Mouse (Mus musculus) thymus, postnatal 14 days (tissue): ENCODE data around the gene Inpp5f.
"Not testable (repeated sequence)": the region's sequence is repeated elsewhere in the genome, so short reads cannot be mapped to it uniquely, and the experiment has no call there.

Experiments
- DNase-seq: peaks from one replicate; pipeline ENCODE4 v3.0.0; 2021

The Inpp5f gene

GRCm38 (mm10) chr7:128610897-128611798, at the start of gene Inpp5f:
Inpp5f (plus strand) TSS chr7:128611328.
- DNase-seq: peak; percentile 99

DNA sequence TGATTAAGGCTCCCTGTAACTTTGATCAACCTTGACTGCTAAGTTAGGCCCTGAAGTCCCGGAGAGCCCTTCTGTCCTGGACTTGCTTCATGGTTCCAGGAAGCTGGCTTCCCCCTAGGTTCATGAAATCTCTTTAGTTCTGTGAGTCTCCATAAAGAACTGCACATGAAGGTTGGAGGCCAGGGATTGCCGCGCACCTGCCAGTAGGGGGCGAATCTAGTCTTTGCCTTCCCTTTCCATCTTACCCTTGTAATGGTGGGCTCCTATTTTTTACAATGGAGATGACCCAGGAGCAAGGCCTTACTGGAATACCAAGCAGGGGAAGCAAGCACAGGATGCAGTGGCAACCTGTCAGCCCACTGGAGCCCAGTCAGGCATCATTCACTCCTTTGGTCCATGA, 47.8 kb upstream of the Inpp5f start:
- DNase-seq: peak; percentile 58

DNA sequence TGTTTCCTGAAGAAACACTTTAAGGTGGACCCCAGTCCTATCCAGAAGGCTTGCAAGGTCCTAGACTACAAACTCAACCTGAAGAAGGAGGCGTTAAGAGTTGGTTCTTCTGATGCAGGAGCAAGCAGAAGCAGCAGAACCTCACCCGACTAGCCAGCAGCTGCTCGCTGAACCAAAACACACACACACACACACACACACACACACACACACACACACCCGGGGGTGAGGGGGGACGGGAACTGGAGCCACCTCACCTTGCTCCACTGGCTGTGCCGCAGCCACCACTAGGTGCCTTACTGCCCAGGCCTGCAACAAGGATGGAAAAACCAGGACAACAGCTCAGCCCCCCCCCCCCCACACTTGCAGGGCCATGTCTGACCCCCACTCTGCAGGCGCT, 44.8 kb upstream of the Inpp5f start:
- DNase-seq: no peak

DNA sequence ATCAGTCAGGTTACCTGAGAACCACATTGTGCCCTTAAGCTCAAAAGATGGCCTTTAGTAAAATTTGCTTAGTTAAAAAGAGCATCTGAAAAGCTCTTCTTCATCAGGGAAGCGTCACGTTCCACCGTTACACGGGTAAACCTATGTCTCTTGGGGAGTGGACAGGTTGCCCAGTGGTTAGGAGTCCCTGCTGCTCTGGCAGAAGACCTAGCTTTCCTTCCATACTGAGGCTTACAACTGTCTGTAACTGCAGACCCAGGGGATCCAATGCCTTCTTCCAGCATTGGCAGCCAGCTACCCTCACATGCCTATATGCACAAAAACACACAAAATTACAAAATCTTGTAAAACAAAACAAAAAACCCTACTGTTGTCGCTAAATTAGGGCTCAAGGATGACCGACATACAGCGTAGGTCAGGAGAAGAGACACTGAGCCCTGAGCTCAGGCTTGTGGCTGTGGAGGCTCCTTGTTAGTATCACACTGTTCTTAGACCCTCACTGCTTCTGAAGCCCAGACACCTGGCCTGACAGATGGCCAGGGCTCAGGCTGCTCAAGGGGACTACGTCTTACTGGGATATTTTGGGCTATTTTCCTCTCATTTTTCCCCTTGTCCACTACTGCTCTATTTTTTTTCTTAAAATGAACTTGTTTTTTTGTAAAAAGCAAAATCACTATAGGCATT, 43.4 kb upstream of the Inpp5f start:
- DNase-seq: no peak

GRCm38 (mm10) chr7:128569429-128569828, 41.7 kb upstream of the Inpp5f start:
- not testable (repeated sequence) for DNase-seq

DNA sequence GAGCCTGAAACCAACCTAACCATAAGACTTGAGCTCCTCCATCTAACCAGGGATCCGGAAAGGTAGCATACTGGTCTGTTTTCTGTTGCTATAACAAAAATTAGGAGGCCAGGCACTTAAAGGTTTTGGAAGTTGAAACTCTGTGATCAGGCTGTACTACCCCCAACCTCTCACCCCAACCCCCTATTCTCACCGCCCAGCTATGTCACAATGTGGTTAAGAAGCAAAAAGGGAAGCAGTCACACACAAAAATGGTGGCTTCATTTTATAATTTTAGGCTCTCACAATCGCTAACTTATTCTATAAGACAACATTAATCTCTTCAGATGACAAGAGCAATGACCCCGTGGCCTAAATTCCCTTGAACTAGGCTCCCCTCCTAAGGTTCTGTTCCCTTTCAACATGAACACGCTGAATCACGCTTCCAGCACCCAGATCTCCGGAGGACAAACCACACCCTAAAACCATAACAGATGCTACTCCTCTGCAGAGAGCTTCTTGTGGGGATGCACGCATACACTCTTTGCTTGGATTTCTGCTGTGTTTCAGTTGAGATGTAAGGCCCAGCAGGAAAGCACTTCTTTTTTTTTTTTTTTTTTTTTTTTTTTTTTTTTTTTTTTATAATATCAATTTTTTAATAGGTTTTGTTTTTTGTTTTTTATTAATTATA, 41.0 kb upstream of the Inpp5f start:
- peak; percentile 14 for DNase-seq

DNA sequence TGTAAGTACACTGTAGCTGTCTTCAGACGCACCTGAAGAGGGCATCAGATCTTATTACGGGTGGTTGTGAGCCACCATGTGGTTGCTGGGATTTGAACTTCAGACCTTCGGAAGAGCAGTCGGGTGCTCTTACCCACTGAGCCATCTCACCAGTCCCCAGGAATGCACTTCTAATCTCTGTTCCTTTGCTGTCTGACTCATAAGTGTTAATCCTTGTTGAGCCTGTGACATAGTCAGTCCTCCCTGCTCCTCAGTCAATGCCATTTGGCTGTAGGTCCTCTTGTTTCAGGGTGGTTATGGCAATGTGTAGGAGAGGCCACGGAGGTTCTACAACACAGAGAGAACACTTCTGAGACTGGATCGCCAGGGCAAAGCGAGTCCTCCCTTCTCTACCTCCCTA, 40.5 kb upstream of the Inpp5f start:
- not testable (repeated sequence) for DNase-seq

DNA sequence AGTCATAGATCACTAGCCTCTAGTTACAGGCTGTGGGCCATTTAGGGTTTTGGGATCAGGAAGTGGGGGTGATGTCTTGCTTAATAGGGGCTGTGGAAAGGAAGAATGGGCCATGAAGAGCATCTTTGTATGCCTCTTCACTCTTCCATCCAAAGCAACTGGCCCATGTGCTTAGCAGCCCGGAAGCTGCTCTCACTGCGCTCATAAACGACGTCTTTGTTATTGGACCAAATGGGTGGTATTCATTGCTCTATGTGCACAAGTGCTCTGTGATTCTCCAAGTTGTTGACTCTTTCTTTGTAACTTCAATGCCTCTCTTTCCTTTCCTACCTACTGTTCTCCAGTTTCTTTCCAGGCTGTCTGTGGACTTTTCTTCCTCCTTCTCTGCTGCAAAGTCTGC, 39.1 kb upstream of the Inpp5f start:
- no peak for DNase-seq

DNA sequence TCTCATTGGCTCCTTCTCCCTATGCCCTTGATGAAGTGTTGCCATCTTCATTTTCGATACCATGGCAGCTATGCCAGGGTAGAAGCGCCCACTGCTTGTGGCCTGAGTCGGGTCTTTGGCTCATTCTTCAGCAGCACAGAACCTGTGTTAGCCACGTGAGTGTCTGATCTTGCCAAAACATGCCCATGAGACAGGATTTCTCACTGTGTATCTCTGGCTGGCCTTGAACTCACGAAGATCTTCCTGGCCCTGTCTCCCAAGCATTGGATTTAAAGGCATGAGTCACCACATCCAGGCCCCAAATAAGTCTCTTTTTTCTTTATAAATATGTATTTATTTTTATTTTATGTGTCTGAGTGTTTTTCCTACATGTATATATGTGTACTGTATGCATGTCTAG, 35.9 kb upstream of the Inpp5f start:
- DNase-seq: no peak

DNA sequence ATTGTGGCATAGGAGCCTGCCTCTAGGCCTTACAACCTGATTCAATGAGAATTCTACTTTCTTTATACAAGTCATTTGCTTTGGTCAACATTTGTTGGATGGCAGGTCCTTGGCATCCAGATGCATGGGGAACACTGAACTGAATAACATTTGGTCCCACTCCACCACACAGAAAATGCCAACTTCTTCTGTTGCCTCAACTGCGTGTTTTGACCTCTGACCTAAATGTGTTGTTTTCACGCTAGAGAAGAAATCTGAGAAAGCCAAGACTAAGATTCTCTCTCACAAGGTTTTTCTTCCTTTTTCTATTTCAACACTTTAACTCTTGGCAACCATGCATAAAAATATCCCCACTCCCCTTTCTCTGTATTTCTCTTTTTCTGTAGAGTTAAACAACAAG, 35.3 kb upstream of the Inpp5f start:
- no peak for DNase-seq

GRCm38 (mm10) chr7:128577607-128578006, 33.5 kb upstream of the Inpp5f start:
- DNase-seq: no peak

- DNase-seq: no peak
Measured at GRCm38 (mm10) chr7:128578199-128578945, 32.8 kb upstream of the Inpp5f start.

GRCm38 (mm10) chr7:128579381-128579780, 31.7 kb upstream of the Inpp5f start:
- no peak for DNase-seq

GRCm38 (mm10) chr7:128580318-128580717, 30.8 kb upstream of the Inpp5f start:
- DNase-seq: no peak

- no peak for DNase-seq
Measured at GRCm38 (mm10) chr7:128581864-128582484, 29.2 kb upstream of the Inpp5f start.

DNA sequence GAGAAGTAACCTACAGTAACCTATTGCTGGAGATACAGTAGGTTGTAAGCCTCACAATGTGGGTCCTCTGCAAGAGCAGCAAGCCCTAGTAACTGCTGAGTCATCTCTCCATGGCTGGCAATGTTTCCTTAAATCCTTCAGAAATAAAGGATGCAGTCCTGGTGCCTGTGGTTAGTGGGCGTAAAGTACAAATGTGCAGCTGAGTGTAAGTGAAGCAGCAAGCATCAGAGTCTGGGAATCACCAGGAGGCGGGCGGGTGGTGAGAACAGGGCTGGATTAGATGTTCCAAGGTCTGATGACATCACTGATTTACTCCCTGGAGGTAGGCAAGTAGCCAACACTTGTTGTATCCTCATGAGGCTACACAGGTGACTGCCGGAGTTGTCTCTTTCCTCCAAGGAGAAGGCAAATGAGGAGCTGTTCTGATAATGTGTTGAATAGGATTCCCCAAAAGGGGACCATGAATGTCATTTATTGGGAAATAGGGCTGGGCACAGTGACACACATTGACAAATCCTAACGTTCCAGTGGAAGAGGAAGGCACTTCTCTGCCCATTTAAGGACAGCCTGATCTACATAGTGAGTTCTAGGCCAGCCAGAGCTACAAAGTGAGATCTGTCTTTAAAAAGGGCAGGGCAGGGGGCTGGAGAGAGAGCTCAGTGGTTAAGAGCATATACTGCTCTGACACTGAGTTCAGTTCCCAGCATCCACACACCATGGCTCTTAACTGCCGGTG, 27.7 kb upstream of the Inpp5f start:
- no peak for DNase-seq

- no peak for DNase-seq
Measured at GRCm38 (mm10) chr7:128587334-128587933, 23.7 kb upstream of the Inpp5f start.

- DNase-seq: no peak
Measured at GRCm38 (mm10) chr7:128591345-128592084, 19.6 kb upstream of the Inpp5f start.

DNA sequence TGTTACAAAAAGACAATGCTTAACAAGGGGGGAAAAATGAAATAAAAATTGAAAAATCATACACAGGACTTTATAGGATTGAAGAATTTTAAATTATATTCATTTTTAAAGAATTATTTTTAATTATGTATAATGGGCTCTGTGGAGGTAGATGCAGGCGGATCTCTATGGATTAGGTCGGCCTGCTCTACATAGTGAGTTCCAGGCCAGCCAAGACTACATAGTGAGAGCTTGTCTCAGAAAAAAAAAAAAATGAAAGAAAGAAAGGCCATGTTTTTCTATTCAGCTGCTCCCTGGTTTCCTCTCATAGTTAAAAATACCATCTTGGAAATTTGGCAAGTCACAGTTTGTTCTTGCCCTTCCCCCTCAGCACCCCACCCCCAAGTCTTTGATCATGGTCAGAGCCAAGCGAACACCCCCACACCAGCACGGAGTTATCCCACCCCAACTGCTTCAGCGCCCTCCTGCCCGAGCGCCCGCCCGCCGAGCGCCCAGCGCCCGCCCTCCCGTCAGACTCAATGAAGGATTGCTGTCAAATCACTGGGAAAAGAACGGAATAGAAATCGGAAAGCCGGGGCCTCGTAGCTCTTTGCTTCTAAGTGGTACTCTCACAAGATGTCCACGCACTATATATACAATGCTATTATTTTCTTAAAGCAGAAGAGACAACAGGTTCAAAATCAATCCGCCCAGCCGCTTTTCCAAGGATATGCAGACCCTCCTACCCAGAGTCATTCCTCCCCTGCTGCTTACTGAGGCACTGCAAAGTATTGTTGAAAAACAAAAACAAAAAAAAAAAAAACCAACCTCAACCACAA, 18.8 kb upstream of the Inpp5f start:
- DNase-seq: no peak

DNA sequence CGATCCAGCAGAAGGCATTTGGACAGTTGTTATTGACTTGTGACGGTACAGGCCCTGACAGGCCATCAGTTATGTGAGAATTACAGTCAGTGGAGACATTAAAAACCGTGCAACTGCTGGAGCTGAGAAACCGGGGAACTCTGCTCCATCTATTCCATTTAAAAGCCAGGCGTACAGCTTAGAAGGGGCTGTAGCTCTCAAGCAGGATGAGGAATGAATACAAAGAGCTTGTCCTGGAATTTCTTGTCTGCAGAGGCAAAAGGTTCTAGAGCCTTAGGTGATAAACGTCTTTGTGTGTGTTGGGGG, 18.2 kb upstream of the Inpp5f start:
- no peak for DNase-seq
